Mouse (Mus musculus): ENCODE data around the gene Gm4216.
"Not testable (repeated sequence)": the region's sequence is repeated elsewhere in the genome, so short reads cannot be mapped to it uniquely, and the experiment has no call there.

Gm4216 gene

DNA sequence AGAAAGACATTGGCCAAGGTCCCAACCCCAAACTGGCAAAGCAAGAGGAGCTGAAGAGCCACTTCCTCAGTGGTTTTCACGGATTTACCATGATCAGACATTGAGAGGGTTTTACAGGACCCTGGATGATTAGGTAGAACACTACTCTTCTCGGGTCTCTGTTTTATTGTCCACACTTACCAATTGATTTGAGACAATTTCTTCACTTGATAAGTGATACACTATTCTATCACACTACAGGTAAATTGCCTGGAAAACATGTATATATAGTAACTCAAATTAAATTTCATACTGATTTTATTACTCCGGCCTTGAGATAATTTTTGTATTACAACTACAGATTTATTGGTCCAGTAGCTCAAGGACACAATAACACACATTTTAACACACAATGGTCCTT, at the start of gene Gm4216:
Gene Gm4216, minus strand, starts transcription at position 101 of the 400 bp plus-strand sequence.
- DNase-seq (ENCODE audit: low read depth, low spot score) = not testable (repeated sequence)

DNA sequence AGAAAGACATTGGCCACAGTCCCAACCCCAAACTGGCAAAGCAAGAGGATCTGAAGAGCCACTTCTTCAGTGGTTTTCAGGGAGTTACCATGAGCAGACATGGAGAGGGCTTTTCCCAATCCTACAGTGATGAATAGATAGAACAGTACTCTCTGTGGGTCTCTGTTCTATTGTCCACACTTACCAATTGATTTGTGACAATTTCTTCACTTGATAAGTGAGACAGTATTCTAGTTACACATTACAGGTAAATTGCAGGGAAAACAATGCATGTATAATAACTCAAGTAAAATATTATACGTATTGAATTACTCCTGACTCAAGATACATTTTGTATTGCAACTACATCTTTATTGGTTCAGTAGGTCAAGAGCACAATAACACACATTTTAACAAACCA, 47.6 kb upstream of the Gm4216 start, which contains the start of gene Gm8720:
Gene Gm8720, minus strand, starts transcription at position 101 of the 400 bp plus-strand sequence.
- not testable (repeated sequence) for DNase-seq (ENCODE audit: low read depth, low spot score)

DNA sequence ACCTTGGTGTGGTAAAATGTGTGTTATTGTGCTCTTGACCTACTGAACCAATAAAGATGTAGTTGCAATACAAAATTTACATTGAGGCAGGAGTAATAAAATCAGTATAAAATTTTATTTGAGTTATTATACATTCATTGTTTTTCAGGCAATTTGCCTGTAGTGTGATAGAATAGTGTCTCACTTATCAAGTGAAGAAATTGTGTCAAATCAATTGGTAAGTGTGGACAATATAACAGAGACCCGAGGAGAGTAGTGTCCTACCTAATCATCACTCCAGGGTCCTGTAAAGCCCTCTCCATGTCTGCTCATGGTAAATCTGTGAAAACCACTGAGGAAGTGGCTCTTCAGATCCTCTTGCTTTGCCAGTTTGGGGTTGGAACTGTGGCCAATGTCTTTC, 35.5 kb upstream of the Gm4216 start, which contains the start of gene Vmn1r163:
Gene Vmn1r163, plus strand, starts transcription at position 301 of the 400 bp plus-strand sequence.
- DNase-seq (ENCODE audit: low read depth, low spot score) = not testable (repeated sequence)

DNA sequence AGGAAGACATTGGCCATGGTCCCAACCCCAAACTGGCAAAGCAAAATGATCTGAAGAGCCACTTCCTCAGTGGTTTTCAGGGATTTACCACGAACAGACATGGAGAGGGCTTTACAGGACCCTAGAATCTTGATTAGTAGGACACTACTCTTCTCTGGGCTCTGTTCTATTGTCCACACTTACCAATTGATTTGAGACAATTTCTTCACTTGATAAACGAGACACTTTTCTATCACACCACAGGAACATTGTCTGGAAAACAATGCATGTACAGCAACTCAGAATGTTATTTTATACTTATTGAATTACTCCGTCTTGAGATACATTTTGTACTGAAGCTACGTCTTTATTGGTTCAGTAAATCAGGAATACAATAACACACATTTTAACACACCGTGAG, 35.1 kb downstream of the Gm4216 start, which contains the start of gene Gm4214:
Gene Gm4214, minus strand, starts transcription at position 101 of the 400 bp plus-strand sequence.
- DNase-seq (ENCODE audit: low read depth, low spot score) = not testable (repeated sequence)
